Mouse (Mus musculus) WW6 (cell line): Measurements from ENCODE around the gene Cog1.

Source experiments
- DNase-seq: peaks from one replicate; pipeline ENCODE4 v3.0.0-alpha.2; 2013; ENCODE audit warnings: low read depth, low spot score

Gene Cog1

GRCm38 (mm10) chr11:113666648-113667047 is 17.7 kb downstream of the Cog1 start:
- peak; percentile 42 for DNase-seq

- no peak for DNase-seq
Measured at GRCm38 (mm10) chr11:113667122-113667521, 18.2 kb downstream of the Cog1 start.

- DNase-seq = no peak
Measured at GRCm38 (mm10) chr11:113667704-113668103, 18.7 kb downstream of the Cog1 start.

DNA sequence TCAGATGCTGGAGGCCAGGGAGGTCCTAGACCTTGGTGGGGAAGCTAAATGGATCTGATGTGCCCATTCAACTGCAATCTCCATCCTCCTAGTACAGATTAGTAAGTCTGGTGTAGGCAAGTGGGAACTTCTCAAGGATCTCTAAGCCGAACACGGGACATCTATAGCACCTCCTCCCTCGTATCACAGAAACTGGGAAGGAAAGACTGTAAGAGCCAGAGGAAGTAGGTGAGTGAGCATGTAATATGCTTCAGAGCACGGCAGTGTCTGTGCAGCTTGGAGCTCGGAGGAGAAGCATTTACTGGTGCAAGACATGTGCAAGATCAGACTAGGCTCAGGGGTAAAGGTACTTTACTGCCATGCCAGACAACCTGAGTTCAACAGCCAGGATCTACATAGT is 19.9 kb downstream of the Cog1 start:
- DNase-seq = no peak

GRCm38 (mm10) chr11:113669711-113670110 is 20.7 kb downstream of the Cog1 start:
- no peak for DNase-seq

- DNase-seq = no peak
Measured at GRCm38 (mm10) chr11:113673614-113674013, 24.6 kb downstream of the Cog1 start.

DNA sequence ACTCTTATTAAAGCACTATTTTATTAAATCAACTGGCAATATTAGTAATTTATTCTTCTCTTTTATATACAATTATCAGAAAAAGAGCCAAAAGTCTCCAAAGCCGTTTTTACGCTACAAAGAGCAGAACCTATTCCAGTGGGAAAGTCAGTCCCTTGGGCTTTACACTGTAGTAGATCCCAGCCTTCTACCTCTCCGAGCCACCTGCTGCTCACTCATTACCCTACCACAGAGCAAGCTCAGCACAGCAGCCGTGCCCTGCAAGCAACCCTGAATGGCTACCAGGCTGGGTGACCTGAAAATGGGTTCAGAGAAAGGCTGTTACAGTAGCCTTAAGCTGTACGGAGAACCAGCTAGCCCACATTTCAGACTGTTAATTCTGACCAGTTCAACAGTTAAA is 25.6 kb downstream of the Cog1 start:
- DNase-seq = no peak

DNA sequence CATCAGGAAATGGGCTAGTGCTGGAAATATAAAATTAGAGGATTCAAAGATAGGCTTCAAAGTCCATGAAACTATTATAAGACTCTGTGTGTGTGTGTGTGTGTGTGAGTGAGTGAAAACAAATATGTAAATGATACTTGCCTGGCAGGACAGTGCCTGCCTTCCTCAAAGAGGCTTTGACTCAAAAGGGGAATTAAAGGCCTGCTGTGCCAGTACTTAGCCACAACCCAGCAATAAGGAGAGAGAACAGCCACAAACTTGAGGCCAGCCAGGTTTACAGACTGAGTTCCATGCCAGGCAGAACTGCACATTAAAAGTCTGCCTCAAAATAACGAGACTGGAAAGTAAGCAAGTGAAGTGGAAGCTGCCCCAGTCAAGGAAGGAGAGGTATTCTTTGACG is 27.9 kb downstream of the Cog1 start:
- no peak for DNase-seq

- DNase-seq = no peak
Measured at GRCm38 (mm10) chr11:113677378-113677777, 28.4 kb downstream of the Cog1 start.

- DNase-seq = no peak
Measured at GRCm38 (mm10) chr11:113678373-113678772, 29.4 kb downstream of the Cog1 start.

DNA sequence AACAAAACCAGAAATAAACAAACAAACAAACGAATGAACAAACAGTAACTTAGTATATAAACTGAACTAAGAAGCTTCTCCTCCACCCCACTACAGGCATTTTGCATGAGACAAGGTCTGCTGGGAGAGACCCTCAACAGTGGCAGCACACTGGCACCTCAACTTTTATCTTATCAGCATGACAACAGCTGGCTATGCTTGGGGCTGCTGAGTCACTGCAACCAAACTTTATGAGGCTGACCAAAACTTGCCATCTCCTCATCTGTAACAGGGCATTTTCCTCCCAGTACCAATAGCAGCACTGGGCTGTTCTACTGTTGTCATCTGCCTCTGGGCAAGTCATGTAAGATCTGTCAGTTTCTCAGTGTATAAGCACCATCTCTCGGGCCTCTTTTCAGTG is 32.0 kb downstream of the Cog1 start:
- DNase-seq = no peak

GRCm38 (mm10) chr11:113681979-113682378 is 33.0 kb downstream of the Cog1 start:
- no peak for DNase-seq

DNA sequence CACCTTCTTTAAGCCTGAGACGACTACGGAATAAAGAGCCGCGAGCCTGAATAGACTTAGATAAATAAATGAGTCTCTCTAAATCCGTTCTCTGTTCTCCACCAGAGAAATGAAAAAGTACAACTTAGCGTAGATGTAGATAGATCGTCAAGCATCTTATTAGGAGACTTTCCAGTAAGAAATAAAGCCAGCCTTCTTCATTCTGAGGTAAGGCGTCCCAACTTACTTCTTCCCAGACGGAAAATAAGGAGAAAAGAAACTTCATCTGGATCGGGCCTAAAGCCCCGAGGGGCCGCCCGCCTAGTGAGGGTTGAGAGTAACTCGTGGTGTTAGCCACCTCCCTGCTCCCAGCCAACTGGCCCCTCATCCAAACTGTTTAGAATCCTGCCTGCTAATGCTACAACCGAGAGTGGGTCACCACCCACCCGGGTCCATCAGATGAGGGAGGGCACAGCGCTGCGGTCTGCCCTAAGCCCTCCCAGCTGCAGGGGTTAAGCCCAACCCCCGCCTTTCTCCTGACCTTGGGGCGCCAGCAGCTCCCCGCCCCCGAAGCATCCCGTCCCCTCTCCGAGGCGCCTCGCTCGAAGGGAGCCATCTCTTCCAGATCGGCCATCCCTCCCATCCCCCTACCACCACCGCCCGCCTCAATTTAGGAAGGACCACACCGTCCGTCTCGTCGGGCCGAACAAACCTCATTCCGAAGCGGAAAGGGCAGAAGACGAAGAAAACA is 34.1 kb downstream of the Cog1 start:
- no peak for DNase-seq

GRCm38 (mm10) chr11:113683627-113683956 is 34.6 kb downstream of the Cog1 start:
- DNase-seq = no peak

GRCm38 (mm10) chr11:113683957-113684706 is 35.2 kb downstream of the Cog1 start, which contains the start of the genes Fam104a and D11Wsu47e:
Gene Fam104a, minus strand, starts transcription at chr11:113684155.
Gene D11Wsu47e, plus strand, starts transcription at chr11:113684412.
- DNase-seq = peak; percentile 96

GRCm38 (mm10) chr11:113684707-113685426 is 35.9 kb downstream of the Cog1 start:
- DNase-seq = no peak

GRCm38 (mm10) chr11:113687031-113687430 is 38.1 kb downstream of the Cog1 start:
- no peak for DNase-seq

GRCm38 (mm10) chr11:113690506-113690905 is 41.5 kb downstream of the Cog1 start:
- no peak for DNase-seq

DNA sequence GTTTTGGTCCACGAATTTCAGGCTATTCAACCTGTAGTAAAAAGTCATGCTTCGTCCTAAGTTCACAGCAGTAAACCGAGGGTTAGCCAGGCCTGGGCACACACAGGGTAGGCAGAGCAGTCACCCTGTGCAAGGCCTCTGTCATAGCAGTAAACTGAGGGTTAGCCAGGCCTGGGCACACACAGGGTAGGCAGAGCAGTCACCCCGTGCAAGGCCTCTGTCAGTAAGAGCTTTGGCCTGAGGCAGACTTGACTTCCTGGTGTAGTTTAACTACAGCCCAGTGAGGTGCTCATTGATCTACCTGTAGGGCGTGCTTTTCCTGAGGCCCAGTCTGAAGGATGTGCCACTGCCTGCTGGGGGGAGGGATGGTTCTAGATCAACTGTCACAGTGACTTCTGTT is 42.3 kb downstream of the Cog1 start:
- no peak for DNase-seq

- no peak for DNase-seq
Measured at GRCm38 (mm10) chr11:113691851-113692250, 42.9 kb downstream of the Cog1 start.

- no peak for DNase-seq
Measured at GRCm38 (mm10) chr11:113697571-113697970, 48.6 kb downstream of the Cog1 start.

DNA sequence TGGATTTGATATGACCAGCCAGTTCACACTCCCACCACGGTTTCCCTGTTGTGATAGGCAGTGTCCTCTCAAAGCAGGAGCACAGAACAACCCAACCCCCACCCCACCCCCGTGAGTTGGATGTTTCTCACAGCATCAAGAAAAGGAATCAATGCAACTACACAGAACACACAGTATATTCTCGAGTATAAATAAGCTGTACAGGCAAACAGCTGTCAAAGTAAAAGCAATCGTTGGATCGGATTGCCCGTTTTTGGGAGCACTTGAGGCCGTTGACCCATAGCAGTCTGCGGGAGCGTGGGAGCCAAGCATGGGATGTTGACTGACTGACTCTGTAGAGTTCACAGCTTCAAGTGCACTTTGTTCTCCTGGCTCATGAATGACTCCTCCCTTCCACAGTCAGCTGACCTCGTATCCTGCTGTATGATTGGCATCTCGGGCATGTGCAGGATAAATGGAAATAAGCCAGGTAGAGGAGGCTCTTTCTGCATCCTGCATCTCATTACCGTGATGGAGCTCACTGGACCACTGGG is 49.1 kb downstream of the Cog1 start:
- DNase-seq = no peak
